Mouse (Mus musculus) forelimb bud, embryonic 11.5 days (tissue): ENCODE results near the gene Chrnd.
A peak's percentile ranks its signal among the peaks of the same experiment; 100 is the strongest.

Source experiments
- DNase-seq: peaks from one replicate; pipeline ENCODE4 v3.0.0-alpha.2; 2012; ENCODE audit warnings: low read depth, low spot score

Gene Chrnd

DNA sequence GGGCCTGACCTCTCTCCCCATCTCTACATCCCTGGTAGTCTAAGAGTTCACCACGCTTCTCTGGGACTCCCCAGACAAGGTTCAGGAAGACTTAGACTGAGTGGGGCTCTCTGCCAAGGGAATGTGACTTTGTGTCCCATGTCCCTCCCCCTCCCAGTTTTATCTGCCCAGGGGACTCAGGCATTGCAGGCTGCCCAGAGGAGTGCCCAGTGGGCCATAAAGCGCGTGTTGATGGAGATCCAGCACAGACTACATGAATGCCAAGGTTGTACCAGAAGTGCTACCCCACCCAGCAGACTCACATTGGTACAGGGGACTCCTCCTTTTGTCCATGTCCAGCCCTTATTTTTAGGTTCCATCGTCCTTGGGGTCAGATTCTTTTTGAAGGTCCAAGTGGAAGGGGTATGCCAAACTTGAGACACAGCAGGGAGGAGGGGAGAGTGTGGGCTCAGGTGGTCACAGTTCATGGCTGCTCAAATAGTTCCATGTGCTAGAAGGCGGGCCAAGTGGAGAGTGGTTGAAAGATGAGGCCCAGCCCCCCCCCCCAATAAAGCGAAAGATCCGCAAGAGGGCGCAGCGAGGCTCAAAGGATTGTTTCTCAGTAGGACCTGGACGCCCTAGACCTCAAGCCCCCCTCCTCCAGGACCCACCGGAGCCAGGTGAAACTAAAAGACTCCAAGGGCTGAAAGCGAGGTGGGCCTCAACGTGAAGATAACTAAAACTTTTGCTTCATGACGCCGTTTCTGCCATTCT is 6.2 kb upstream of the Chrnd start:
- DNase-seq, result no peak

DNA sequence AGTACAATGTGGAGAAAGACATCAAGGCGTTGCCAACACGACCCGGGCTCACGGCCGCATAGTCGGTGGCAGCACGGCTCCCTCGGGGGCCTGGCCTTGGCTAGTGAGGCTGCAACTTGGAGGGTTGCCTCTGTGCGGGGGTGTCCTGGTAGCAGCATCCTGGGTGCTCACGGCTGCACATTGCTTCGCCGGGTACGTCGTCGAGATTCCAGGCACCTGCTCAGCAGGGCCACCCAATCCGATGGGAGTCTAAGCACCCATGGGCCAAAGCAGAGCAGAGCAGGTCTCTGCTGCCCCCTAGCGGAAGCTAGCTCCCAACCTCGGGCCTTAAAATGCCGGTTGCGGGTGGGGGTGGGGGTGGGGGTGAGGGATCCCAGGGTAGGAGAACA is 5.7 kb upstream of the Chrnd start:
- peak; percentile 53 for DNase-seq

- no peak for DNase-seq
Measured at GRCm38 (mm10) chr1:87185526-87185925, 4.9 kb upstream of the Chrnd start.

DNA sequence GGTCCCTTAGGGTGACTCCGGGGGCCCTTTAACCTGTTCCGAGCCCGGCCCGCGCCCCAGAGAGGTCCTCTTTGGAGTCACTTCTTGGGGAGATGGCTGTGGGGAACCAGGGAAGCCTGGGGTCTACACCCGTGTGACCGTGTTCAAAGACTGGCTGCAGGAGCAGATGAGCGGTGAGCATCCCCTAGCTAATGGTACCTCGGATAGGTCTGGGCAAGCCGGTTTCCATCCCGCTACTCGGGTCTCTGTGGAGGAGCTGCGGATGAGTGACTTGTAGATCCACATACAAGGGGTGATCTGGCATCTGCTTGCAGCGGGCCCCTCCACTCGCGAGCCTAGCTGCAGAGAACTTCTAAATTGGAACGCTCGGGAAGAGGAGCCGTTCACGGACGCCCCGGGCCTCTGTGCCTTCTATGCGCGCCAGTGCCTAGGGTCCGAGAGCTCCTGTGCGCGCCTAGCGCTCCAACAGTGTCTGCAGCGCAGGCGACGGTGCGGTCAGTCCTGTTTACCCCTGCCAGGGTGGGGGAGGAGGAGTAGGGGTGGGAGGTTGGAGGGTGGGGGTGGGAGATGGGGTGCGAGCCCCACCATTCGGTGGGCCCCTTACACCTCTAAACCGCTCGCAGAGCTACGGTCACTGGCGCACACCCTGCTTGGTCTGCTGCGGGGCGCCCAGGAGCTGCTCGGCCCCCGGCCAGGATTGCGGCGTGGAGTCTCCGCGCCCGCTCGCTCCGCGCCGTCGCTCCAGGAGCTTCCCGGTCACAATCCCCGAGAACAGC is 4.0 kb upstream of the Chrnd start:
- no peak for DNase-seq

GRCm38 (mm10) chr1:87187037-87187355 is 3.4 kb upstream of the Chrnd start:
- DNase-seq, result peak; percentile 84

DNA sequence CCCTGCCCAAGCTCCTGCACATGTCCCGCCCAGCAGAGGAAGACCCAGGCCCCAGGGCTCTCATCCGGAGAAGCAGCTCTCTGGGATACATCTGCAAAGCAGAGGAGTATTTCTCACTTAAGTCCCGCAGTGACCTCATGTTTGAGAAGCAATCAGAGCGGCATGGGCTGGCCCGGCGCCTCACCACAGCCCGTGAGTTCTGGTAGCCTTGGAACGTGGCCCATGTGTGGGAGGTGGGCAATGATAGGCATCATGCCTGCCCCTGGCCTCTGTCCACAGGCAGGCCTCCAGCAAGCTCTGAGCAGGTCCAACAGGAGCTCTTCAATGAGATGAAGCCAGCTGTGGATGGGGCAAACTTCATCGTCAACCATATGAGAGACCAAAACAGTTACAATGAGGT is 6.9 kb downstream of the Chrnd start:
- DNase-seq, result no peak

DNA sequence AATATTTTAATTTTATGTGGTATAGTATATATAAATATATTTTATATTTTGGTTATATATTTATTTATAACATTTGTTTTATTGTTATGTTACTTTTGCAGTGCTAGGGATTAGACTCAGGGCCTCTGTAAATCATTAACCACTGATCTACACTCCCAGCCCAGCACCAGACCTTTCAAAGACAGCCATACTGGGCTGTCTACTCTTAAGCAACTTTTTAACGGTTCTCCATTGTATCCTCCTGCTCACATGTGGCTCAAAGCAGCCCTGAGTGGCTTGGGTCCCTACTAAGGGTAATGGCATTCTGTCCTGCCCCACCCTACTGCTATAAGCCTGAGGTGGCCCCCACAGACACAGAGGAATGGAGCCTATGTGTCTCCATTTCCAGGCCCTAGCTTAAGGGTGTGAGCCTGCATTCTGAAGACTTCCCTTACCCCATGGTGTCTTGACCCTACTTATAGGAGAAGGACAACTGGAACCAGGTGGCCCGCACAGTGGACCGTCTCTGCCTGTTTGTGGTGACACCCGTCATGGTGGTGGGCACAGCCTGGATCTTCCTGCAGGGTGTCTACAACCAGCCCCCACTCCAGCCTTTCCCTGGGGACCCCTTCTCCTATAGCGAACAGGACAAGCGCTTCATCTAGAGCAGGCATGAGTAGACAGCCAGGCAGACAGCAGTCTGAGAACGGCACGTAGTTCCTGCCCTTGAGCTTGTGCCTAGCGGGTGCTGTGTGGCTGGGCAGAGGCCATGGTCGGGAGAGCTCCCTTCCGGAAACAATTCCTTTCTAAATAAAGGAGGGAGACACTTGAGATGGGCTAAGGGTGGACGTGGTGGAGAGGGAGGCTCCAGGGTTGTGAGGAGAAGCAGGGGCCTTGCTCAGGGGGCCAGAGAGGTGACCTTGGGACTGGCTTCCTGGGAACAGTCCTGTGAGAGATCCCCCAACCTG is 8.0 kb downstream of the Chrnd start:
- no peak for DNase-seq

GRCm38 (mm10) chr1:87200811-87201210 is 10.4 kb downstream of the Chrnd start:
- DNase-seq, result no peak

- no peak for DNase-seq
Measured at GRCm38 (mm10) chr1:87201848-87202247, 11.4 kb downstream of the Chrnd start.

DNA sequence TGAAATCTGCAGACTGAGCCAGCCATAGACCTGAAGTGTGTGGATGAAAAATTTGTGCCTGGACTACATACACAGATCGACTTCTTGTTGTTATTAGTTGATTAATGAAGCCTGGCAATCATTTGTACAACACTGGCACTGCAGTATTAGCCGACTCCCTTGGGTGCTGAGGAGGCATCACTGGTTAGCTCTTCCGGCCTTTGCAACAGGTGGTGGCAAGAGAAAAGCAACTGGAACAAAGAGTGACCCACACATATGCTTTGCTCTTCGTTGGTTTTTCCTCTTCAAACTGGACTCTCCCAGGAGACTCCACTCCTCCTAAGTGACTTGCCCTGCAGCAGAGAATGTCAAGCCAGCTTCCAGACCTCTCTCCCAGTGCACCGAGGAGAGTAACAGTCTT is 13.4 kb downstream of the Chrnd start:
- DNase-seq, result no peak

- DNase-seq, result no peak
Measured at GRCm38 (mm10) chr1:87204465-87204864, 14.1 kb downstream of the Chrnd start, which contains the start of gene Chrng. Gene Chrng (plus strand): TSS chr1:87204657.

DNA sequence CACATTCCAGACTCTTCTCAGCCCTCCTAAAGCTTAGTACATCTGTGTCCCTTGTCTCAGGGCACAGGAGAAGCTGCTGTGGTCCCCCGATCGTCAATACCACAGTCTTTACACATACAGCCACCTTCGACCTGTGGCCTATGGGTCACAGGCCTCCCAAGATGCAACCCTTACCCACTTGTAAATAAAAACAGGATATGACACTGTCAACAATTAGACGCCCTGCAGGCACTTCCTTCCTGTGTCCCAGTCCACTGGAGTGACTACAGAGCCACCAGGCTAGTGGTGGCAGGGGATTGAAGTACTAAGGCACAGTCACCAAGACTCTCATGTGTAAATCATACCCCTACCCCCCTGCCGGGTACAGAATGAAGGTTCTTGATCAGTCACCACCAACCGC is 14.6 kb downstream of the Chrnd start:
- DNase-seq, result no peak

DNA sequence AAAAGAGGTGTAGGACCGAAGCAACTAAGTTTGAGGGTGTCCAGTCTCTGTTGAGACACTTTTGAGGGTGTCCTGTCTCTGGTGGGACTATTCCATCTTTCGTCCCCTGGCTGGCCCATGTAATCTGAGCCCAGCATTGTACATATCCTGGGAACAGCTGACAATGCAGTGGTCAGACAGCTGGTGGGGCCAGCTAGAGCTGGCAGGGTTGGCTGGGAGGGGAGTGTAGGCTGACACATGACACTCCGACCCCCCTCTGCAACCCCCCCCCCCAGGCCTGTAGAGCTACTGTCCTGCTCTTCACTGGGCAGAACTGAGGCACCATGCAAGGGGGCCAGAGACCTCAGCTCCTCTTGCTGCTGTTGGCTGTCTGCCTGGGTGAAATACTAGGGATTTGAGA is 15.1 kb downstream of the Chrnd start:
- DNase-seq, result no peak

- DNase-seq, result no peak
Measured at GRCm38 (mm10) chr1:87206339-87206738, 15.9 kb downstream of the Chrnd start.

DNA sequence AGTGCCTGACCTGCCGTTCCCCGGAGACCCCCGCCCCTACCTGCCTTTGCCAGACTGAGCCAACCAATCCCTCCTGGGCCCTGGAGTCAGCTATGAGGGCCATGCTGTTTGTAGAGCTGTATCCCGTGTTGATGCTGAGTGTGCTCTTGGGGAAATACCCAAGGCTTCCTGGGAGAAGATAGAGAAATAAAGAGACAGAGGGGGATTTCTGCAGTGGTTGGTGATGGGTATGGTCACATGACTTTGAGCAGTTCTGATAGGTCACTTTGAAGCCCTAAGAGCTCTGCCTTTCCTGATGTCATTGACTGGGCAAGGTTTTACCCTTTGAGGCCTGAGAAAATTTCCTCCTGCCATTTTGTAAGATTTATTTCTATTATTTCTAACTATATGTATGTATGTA is 21.0 kb downstream of the Chrnd start:
- no peak for DNase-seq

DNA sequence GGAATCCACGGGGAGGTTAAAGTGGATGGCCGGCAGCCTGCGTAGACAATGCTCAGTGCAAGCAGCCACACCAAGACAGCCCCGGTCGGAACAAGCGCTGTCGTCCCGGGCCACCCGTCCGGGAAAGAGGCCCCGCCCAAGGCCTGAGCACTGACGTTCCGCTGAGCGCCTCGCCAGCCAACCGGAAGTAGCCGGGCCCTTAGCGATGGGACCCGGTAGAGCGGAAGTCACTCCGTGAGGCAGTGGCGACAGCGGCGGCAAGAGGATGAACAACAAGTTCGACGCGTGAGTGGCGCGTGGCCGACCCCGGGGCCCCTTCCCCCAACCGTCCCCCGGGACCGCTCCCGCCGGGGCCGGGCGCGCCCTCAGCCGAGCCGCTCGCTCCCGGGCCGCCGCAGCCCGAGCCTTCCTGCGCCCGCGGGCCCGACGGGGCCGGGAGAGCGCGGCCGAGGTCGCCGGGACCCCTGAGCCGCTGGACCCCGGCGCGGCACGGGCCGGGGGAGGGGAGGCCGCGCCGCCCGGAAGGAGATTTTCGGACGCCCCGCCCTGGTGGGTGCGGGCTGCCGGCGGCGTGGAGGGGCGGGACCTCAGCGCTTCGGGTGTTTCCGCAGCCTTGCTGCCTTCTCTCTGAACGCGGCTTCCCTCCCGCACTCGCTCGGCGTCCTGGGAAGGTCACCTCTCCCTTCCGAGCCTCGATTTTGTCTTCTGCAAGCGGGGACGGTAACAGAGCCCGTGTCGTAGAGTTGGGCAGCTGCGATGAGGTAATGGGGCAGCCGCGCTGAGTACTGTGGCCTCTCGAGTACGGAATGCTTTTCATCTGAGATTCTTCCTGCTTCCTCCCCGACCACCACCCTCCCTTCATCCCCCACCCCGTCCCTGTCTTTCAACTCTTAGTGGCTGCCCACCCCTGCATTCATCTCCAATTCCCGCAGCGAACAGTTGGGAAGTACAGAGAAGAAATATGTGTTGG is 23.6 kb downstream of the Chrnd start, which contains the start of gene Eif4e2:
TSS of gene Eif4e2 (plus strand) at position 180 of the 970 bp plus-strand sequence.
- peak; percentile 93 for DNase-seq

DNA sequence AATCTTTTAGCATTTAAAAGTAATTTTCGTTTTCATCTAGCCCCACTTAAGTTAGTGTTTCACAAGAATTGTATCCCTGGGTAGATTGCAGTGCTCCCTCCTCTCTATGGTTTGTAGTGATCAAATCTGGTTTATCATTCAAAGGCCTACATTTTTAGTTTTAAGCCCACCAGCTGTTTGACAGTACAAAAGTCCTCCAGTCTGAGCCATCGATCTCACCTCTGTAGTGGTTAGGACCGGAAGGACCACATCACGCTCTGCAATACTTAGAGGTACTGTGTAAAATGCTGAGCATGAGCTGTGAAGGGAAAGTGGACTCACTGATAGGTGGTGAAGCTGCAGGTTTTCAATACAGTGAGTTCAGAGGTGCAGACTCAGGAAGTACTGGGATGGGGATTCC is 24.3 kb downstream of the Chrnd start:
- DNase-seq, result no peak

- no peak for DNase-seq
Measured at GRCm38 (mm10) chr1:87217938-87218337, 27.5 kb downstream of the Chrnd start.

GRCm38 (mm10) chr1:87225739-87226138 is 35.3 kb downstream of the Chrnd start:
- no peak for DNase-seq

DNA sequence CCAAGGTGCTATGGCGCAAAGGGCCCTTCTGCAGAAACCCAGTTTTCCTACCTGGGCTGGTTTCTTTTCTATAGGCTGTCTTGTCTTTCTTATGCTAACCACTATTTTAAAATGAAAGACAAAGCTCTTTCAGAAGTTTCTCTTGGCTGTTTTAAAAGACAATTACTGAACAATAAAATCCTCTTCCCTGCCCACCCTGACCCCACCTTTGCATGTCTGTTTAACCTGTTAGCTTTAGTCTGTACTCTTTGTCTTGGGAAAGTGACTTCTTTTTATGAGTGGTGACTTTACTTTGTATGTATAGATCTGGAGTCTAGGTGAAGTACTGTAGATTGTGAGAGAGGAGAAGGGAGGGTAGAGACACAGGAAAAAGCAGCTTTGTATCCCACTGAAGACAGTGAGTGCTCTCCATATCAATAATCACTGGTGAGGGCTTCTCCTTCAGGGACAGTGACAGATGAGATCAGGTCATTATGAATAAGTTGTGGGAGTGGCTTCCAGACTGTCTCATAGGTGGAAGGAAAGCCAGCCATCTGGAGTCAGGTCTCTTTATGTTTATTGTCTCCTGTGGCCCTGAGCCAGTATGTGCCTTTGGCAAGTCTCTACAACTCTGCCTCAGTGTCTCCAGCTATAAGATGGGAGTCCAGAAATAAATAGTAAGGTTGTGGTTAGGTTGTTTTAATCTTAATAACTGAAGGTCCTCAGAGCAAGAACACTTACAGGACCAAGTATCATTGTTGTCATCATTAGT is 36.2 kb downstream of the Chrnd start:
- DNase-seq, result no peak
